Mouse (Mus musculus) lung, adult 18-20 months (tissue): ENCODE data around the gene Hdac10.

Experiments
- DNase-seq, 2 experiments: peaks; one replicate each; pipeline ENCODE4 v3.0.0; 2022; ENCODE audit warnings: mixed read lengths in 2 of 2

Gene Hdac10

GRCm38 (mm10) chr15:89122649-89123366 lies 5.7 kb downstream of the Hdac10 start, which contains the start of gene Tubgcp6:
Gene Tubgcp6 (minus strand): TSS chr15:89123112.
- DNase-seq, result peak; percentile 94 to 95

GRCm38 (mm10) chr15:89118007-89118406 lies 10.5 kb downstream of the Hdac10 start:
- DNase-seq, result no peak

DNA sequence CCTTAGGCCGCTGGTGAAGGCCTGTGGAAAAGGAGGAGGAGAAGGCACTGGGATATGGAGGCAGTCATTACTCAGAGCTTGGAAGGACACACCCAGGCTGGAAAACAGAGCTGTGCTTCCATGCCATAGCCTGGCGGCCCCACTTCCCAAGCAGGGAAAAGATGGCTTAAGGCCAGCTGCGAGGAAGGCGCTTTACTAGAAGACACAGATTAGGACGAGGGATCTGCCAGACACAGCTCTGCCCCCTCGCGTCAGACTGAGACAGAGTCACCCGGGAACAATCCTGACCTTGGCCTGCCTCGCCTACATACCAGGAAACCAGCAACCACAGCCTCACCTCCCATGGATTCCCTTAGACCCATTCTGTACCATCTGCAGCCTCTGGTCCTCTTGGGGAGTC lies 18.4 kb downstream of the Hdac10 start:
- DNase-seq, result no peak

DNA sequence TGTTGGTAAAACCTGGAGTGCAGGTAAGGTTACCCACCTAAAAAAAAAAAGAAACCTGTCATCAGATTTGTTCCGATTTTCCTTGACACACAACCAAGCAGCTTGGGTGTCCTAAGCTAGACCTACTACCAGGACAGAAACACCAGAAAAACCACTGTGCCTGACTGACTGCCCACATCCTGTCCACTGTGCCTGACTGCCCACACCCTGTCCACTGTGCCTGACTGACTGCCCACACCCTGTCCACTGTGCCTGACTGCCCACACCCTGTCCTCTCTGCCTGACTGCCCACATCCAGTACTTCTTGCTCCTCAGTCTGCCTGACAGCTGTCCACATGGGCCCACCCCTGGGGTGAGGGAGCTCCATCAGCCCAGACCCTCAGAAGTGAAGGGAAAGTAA lies 21.5 kb downstream of the Hdac10 start:
- DNase-seq, result no peak

- no peak for DNase-seq
Measured at GRCm38 (mm10) chr15:89106073-89106472, 22.4 kb downstream of the Hdac10 start.

DNA sequence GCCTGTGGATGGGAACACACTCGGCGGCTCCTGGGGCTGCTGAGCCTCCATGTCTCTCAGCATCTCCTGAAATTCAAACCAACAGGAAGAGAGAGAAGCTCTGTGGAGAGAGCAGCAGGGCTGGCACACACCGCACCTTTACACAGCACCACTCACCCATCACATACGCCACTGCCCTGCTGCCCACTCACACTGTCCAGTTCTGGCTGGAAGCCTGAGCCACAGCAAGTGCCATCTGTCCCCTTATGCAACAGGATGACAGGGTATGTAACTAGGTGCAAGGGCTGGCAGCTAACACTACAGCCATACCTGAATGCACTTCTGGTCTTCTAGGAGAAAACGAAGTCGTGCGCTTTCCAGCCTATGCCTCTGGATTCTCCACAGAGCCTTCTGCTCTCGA lies 24.1 kb downstream of the Hdac10 start:
- DNase-seq, result no peak

GRCm38 (mm10) chr15:89103921-89104320 lies 24.6 kb downstream of the Hdac10 start:
- no peak for DNase-seq

- DNase-seq, result no peak
Measured at GRCm38 (mm10) chr15:89102646-89103045, 25.9 kb downstream of the Hdac10 start.

GRCm38 (mm10) chr15:89100823-89101222 lies 27.7 kb downstream of the Hdac10 start:
- DNase-seq, result no peak

DNA sequence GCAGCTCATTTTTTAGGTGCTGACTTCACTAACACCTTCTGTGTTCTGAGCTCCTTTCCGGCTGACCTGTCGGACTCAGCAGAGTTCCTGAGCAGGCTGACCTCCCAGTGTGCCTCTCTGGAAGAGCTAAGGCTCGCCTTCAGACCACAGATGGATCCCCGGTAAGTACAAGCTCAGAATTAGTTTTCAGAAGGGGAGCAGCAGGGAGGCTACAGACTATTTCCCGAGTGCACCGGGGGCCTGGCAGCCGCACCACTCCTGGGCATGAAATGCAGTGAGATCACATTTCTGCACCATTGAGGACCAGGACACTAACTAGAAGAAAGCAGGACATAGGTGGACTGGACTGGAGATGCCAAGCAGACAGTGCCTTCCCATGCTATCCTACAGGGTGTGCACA lies 29.9 kb downstream of the Hdac10 start:
- no peak for DNase-seq

GRCm38 (mm10) chr15:89097450-89097849 lies 31.1 kb downstream of the Hdac10 start:
- no peak for DNase-seq

DNA sequence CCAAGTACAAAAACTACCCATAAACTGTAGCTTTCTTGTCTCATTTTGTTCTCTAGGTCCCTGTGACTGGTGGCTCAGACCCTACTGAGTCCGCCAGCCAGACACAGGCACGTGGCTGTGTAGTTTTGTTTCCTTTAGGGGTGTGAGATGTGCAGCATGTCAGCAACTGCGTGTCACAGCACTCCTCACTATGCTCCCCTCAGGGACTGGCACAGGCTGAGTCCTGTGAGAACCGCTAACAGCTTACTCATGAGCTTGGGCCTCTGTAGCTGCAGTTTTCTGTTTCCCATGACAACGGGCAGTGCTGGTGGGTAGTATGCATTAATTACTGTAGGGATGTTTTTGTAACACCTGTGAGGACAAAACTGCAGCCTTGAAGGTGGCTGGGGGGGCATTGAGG lies 36.3 kb downstream of the Hdac10 start:
- no peak for DNase-seq

DNA sequence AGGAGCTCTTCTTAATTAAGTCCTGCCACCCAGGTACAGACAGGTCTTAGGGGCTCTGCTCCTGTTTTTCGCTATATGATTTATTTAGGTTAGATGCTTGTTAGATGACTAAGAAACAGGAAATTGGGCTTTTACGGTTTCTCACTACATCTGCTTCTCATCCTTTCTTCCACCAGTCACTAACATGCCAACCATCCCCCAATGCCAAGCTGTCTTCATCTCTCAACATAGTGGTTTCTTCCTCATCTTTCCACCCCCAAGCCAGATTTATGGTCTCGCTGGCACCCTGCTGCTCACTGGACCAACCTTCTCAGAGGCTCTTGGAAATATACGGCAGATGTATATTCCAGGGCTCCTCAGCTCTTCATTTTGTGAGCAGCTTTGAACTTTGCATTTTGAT lies 37.8 kb downstream of the Hdac10 start:
- DNase-seq, result no peak

DNA sequence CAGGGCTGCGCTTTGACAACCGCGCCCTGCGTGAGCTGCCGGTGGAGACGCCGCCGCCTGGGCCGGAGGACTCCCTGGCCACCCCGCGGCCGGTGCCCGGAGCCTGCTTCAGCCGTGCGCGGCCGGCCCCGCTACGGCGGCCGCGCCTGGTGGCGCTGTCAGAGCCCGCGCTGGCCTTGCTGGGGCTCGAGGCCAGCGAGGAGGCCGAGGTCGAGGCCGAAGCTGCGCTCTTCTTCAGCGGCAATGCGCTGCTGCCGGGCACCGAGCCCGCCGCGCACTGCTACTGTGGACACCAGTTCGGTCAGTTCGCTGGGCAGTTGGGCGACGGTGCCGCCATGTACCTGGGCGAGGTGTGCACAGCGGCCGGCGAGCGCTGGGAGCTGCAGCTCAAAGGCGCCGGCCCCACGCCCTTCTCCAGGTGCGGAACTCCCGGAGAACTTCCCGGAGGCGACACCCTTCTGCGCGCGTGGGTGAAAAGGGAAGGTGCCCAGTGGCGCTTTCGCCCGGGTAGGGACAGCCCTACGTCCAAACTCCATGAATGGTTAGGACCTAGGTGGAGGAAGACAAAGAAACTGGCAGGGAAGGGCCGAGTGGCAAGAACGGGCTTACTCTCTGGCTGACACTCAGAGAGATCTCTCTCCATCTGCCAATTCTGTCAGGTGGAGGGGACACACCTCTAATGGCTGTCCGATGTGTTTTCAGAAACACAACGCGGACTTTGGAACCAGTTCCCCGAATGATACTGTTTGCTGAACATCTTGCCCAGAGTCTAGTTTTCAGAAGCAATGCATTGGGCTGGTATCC lies 39.0 kb downstream of the Hdac10 start:
- DNase-seq, result peak; percentile 20 to 37

DNA sequence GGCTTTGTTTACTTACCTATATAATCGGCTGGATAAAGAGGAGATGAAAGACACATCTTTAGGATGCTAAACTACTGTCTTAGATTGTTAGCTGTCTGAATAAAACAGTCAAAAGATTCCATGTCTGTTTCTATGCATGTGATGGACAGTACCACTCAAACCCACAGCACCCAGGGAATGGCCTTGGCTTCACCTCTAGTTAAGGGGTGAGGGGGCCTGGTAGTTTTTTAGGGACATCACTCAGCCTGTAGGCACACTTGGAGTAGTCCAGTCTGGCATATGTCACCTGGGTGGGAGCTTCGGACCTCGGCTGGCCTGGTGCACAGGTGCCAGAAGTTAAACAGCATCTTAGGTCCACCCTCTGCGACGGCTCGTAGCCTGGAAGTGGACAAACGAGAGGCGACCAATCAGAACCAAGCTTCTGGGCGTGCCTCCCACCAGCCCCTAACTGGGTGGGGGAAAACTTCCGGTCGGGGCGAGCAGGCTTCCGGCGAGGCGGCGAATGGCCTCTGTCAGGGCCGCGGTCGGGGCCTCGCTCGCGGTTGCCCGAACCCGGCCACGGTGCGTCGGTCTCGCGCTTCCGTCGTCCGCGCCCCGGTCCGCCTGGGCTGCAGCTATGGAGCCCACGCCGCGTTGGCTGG lies 39.8 kb downstream of the Hdac10 start, which contains the start of gene Selenoo:
Gene Selenoo, plus strand, starts transcription at position 478 of the 641 bp plus-strand sequence.
- DNase-seq, result peak; percentile 93 to 95

DNA sequence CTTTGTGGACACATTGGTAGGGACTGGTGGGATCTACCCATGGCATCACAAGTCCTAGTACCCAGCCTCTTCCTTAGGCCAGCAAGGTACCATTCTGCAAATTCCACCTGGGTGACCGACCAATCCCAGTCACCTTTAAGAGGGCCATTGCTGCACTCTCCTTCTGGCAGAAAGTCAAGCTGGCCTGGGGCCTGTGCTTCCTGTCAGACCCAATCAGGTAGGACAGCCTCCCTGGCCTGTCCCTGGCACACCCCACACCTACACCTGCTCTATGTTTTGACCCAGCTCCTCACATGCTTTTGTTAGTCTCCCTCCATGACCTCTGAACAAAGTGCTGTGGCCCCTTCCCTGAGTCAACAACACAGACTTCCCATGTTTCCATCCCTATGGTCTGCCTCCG lies 43.7 kb downstream of the Hdac10 start:
- DNase-seq, result no peak

- DNase-seq, result no peak
Measured at GRCm38 (mm10) chr15:89083906-89084305, 44.6 kb downstream of the Hdac10 start.

DNA sequence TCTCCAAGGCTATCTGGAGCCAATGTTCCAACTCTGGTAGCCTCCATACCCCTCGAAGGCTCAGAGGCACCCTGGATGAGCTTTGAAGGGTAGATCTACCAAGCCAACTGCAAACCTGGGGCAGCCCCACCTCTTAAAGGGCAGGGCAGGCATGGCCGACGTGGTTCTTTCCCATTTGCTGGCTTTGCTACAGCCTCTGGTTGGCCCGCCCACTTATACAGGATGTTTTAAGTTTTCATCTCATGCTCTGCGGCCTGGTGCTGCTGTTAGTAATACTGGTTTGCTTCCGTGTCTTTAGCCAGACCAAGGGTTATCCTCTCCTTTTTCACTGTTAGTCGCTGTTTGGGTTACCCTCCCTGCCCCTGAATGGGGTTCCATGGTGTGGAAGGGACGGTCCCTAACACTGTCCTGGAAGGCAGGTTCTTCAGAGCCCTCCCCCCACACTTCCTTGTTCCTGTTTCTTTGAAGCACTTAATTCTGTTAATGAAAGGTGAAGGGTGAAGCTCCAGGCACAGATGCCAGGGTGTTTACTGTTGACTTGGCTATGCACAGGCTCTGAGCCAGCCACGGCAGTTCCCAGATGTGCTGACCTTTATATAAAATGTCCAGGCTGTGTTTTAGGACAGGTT lies 50.2 kb downstream of the Hdac10 start:
- DNase-seq, result peak; percentile 77 to 78

- peak; percentile 44 to 53 for DNase-seq
Measured at GRCm38 (mm10) chr15:89076156-89076731, 52.3 kb downstream of the Hdac10 start.

GRCm38 (mm10) chr15:89075478-89076147 lies 52.9 kb downstream of the Hdac10 start:
- peak; percentile 86 to 92 for DNase-seq

DNA sequence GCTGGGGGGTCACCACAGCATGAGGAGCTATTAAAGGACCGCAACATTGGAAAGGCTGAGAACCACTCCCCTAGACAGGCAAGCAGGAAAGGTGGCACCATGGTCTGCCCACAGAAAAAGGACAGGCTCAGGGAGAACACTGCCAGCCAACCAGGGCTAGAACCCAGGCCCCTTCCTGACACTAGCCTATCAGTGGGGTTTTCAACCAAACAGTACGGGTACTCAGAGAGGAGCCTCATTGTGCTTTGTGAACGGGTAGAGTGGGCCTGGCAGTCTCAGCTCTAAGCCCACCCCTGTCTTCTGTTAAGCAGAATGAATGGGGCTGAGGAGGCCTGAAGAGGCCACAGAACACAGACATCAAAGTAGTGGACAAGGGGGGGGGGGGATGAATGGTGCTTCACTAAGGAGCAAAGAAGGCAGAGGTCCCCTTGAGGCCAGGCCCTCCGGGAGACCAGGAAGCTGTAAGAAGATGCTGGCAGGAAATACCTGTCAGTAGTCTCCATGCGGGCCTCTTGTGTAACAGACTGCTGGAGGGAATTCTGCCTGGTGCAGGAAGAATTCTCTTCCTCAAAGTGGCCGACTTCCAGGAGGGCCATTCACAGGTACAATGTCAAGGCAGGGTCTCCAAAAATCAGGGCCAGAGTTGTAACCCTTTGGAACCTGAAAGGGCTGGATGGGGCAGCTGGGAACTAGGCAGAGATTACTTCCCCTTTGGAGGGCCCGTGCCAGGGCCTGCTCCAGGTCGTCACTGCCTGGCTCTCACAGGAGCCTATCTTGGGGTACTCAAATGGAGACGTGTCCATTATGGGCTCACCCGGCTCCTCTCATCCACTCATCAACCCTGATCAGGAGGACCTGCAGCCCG lies 53.7 kb downstream of the Hdac10 start, which contains the start of gene Trabd:
Gene Trabd, plus strand, starts transcription at position 512 of the 865 bp plus-strand sequence.
- peak in 1 of 2 experiments; percentile 28 for DNase-seq
